Mouse (Mus musculus) lung, embryonic 15.5 days (tissue): ENCODE data around the gene Gm17455. TPM values are rescaled to one million over a fixed set of nuclear protein-coding genes. Genes with fewer than 3 reads are reported as not detected.

Source experiments
- ATAC-seq: fragments of 200-750 bp; cut with Nextera tagmentation; 2 replicates; pipeline ENCODE4 v1.8.0; 2017; ENCODE audit warnings: moderate number of reproducible peaks, borderline replicate concordance; ENCODE audit not compliant: low FRiP score, low TSS enrichment; ENCODE audit errors: extremely low read depth
- H3K27ac ChIP-seq: fragments of 300-500 bp; sonication (generic); 2 replicates; pipeline ENCODE4 v1.5.1; 2015; ENCODE audit warnings: moderate library complexity, mild to moderate bottlenecking, inconsistent platforms
- H3K27me3 ChIP-seq: fragments of 300-500 bp; sonication (generic); 2 replicates; pipeline ENCODE4 v1.6.1; 2015; ENCODE audit warnings: inconsistent platforms
- H3K36me3 ChIP-seq: fragments of 300-500 bp; sonication (generic); 2 replicates; pipeline ENCODE4 v1.6.1; 2015; ENCODE audit warnings: inconsistent platforms
- H3K4me1 ChIP-seq: fragments of 300-500 bp; sonication (generic); 2 replicates; pipeline ENCODE4 v1.6.1; 2015; ENCODE audit warnings: inconsistent platforms
- H3K4me2 ChIP-seq: fragments of 300-500 bp; sonication (generic); 2 replicates; pipeline ENCODE4 v1.6.1; 2015; ENCODE audit warnings: inconsistent platforms, mild to moderate bottlenecking, moderate library complexity
- H3K4me3 ChIP-seq: fragments of 300-500 bp; sonication (generic); 2 replicates; pipeline ENCODE4 v1.5.1; 2015; ENCODE audit warnings: mild to moderate bottlenecking, inconsistent platforms
- H3K9ac ChIP-seq: fragments of 300-500 bp; sonication (generic); 2 replicates; pipeline ENCODE4 v1.6.1; 2015; ENCODE audit warnings: inconsistent platforms
- H3K9me3 ChIP-seq: fragments of 300-500 bp; sonication (generic); 2 replicates; pipeline ENCODE4 v1.6.1; 2016; ENCODE audit warnings: inconsistent platforms
- WGBS: fragments of 180-500 bp; shearing (Covaris S2); methylation state at CpG from one replicate; pipeline ENCODE4 v1.1.7; 2015; 5-methylcytosine and 5-hydroxymethylcytosine counted together
- polyA plus RNA-seq: library from polyadenylated mRNA; unstranded; fragments of >200 nt; fragmentation: Nextera tagmentation; extraction: Ambion mirVana; gene quantifications from 2 replicates; pipeline ENCODE4 v1.2.1, GENCODE M21; 2015

Gene Gm17455
- polyA plus RNA-seq, 1 experiment from 2014 or later, result 0.54 TPM

DNA sequence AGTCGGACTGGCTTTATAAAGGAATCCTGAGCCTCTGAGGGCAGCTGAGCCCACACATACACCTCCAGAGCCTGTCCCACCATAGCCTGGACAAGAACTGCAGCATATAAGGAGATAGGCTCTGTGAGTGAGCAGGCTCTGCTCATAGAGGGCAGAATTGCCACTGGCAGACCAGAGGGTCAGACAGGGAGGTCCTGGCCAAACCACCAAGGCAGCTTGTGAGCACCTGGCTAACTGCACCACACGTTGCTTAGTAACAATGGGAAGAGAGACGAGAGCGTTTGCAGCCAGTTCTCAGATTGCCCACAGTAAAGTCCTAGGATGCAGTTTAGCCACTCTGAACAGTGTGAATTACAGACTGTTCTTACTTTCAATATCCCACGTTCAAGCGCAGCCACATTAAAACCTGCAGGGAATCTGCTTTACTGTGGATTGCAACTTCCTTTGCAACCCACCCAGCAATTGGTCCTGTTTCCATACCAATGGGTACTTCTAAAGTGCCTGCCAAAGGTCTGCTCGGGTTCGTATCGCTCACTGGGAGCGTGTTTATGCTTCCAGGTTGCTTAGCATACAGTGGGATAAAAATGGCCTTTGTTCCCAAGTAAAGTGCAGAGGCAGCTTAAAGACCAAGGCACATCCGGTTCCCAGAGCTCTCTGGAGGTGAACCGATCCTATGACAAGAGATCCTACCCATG is 37.8 kb upstream of the Gm17455 start:
- 49% methylated on average over 12 of the region's 12 CpGs for WGBS
- Histone ChIP-seq H3K4me1 (peaks cover 11% of the 10 kb centered on the region), H3K9me3 (no peaks in the 10 kb centered on the region), H3K27me3 (no peaks in the 10 kb centered on the region), H3K36me3 (no peaks in the 10 kb centered on the region), H3K9ac (no peak overlapping the region), H3K4me2 (no peak overlapping the region), H3K27ac (no peak overlapping the region), H3K4me3 (no peak overlapping the region)
- no peak for ATAC-seq

- Histone ChIP-seq H3K36me3 (no peaks in the 10 kb centered on the region), H3K27ac (0 out of 2 replicates have a peak overlapping the region, but pooled peaks have one; percentile 4), H3K4me1 (peaks cover 11% of the 10 kb centered on the region), H3K9me3 (no peaks in the 10 kb centered on the region), H3K9ac (no peak overlapping the region), H3K27me3 (no peaks in the 10 kb centered on the region), H3K4me3 (no peak overlapping the region), H3K4me2 (no peak overlapping the region)
- ATAC-seq, result no peak
- WGBS, result 48% methylated on average over 2 of the region's 2 CpGs
Observed at GRCm38 (mm10) chr10:60362310-60362628, 37.3 kb upstream of the Gm17455 start.

DNA sequence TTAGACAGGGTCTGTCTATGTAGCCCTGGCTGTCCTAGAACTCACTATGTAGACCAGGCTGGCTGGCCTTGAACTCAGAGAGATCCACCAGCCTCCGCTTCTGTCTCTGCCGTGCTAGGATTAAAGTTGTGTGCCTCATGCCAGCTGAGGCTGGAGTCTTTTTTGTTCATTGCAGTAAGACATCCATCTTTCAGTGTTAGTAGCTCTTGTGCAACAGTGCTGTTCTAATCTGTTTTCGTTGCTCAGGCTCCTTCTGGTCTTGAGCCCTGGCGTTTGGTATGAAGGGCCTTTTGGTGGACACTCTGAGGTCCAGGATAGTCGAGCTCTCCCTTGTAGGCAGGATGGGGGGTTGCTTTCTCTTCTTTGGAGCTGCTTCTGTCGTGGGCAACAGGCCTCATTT is 36.1 kb upstream of the Gm17455 start:
- ATAC-seq, result no peak
- Histone ChIP-seq H3K27ac (no peak overlapping the region), H3K4me1 (peaks cover 11% of the 10 kb centered on the region), H3K4me3 (no peak overlapping the region), H3K27me3 (no peaks in the 10 kb centered on the region), H3K9me3 (no peaks in the 10 kb centered on the region), H3K9ac (no peak overlapping the region), H3K4me2 (no peak overlapping the region), H3K36me3 (no peaks in the 10 kb centered on the region)
- 49% methylated on average over 6 of the region's 6 CpGs for WGBS

DNA sequence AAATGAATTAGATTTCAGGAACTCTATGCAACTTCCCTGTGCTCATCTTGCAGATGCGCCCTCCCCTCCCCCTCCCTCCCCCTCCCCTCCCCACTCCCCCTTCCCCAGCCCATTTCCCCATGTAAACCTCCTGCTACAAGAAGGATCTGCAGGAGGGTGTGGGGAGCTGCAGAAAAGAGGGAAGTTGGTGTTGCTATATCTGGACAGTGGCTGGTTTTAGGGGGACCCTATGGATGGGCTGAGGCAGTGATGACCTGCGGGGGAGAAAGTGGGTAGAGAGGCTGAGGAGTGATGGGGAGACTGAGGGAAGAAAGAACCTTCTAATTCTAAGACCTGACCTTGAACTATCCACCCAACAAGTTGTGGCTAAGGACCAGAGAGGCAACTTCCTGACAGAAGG is 32.4 kb upstream of the Gm17455 start:
- Histone ChIP-seq H3K27me3 (no peaks in the 10 kb centered on the region), H3K9ac (no peak overlapping the region), H3K4me2 (no peak overlapping the region), H3K4me3 (no peak overlapping the region), H3K27ac (no peak overlapping the region), H3K36me3 (no peaks in the 10 kb centered on the region), H3K4me1 (peaks cover 13% of the 10 kb centered on the region), H3K9me3 (no peaks in the 10 kb centered on the region)
- no peak for ATAC-seq
- WGBS, result 85% methylated on average over 2 of the region's 2 CpGs

DNA sequence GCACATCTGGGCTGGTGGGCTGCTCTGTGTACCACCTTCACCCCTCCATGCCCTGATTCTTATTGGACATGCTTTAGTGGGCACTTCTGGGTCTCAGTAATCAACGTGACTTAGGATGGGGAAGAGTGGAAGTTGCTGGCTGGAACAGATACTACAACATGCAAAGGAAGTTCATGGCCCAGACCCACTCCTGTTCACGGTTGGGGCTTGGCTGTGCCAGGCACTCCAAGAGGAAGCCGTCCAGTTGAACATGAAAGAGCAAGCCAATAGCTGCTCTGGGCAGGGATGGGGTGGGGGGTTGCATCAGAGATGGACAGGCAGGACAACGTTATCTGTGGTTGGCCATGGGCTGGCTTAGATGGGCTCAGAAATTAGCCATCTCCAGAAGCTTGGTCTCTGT is 31.6 kb upstream of the Gm17455 start:
- Histone ChIP-seq H3K9me3 (no peaks in the 10 kb centered on the region), H3K27me3 (no peaks in the 10 kb centered on the region), H3K4me2 (no peak overlapping the region), H3K36me3 (no peaks in the 10 kb centered on the region), H3K4me3 (no peak overlapping the region), H3K4me1 (0 out of 2 replicates have a peak, but pooled peaks cover 9% of the 10 kb centered on the region), H3K9ac (no peak overlapping the region), H3K27ac (no peak overlapping the region)
- 69% methylated on average over 4 of the region's 4 CpGs for WGBS
- ATAC-seq, result no peak

- Histone ChIP-seq H3K4me2 (no peak overlapping the region), H3K27ac (no peak overlapping the region), H3K4me3 (no peak overlapping the region), H3K27me3 (no peaks in the 10 kb centered on the region), H3K4me1 (peaks cover 15% of the 10 kb centered on the region; the same call in 1 of the 2 replicates), H3K9ac (no peak overlapping the region), H3K9me3 (no peaks in the 10 kb centered on the region), H3K36me3 (no peaks in the 10 kb centered on the region)
- ATAC-seq, result no peak
- 82% methylated on average over 6 of the region's 6 CpGs for WGBS
Observed at GRCm38 (mm10) chr10:60369405-60369804, 30.1 kb upstream of the Gm17455 start.

- Histone ChIP-seq H3K27ac (no peak overlapping the region), H3K4me1 (peaks cover 15% of the 10 kb centered on the region; the same call in 1 of the 2 replicates), H3K27me3 (no peaks in the 10 kb centered on the region), H3K4me3 (no peak overlapping the region), H3K9me3 (no peaks in the 10 kb centered on the region), H3K4me2 (no peak overlapping the region), H3K9ac (no peak overlapping the region), H3K36me3 (no peaks in the 10 kb centered on the region)
- ATAC-seq, result no peak
- WGBS, result 58% methylated on average over 2 of the region's 2 CpGs
Observed at GRCm38 (mm10) chr10:60370098-60370497, 29.4 kb upstream of the Gm17455 start.

DNA sequence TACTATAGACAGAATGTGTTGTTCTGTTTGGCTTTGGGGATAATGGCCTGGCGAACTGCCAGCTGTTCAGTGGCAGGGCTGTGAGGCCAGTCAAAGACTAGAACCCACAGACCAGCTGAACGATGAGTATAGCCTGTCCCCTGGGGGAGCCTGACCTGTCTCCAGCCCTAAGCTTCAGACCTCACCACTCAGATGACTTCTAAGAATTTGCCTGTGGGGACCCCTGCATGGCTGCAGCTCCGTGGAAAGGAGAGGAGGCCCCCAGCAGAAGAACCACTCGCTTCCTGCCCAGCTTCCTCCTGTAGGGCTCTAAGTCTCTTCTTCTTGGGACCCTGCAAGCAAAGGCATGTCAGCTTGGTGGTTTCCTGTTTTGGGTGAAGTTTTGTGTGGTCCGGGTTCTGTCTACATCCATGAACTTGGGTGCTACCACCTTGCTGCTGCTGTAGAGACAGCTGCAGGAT is 28.9 kb upstream of the Gm17455 start:
- no peak overlapping the region for H3K9ac ChIP-seq
- no peak overlapping the region for H3K27ac ChIP-seq
- H3K36me3 ChIP-seq, result no peaks in the 10 kb centered on the region
- H3K4me2 ChIP-seq, result no peak overlapping the region
- 57% methylated on average over 5 of the region's 5 CpGs for WGBS
- no peaks in the 10 kb centered on the region for H3K9me3 ChIP-seq
- peaks cover 15% of the 10 kb centered on the region; the same call in 1 of the 2 replicates for H3K4me1 ChIP-seq
- no peak overlapping the region for H3K4me3 ChIP-seq
- no peak for ATAC-seq
- no peaks in the 10 kb centered on the region for H3K27me3 ChIP-seq

GRCm38 (mm10) chr10:60371596-60372386 is 27.7 kb upstream of the Gm17455 start:
- no peak overlapping the region for H3K4me3 ChIP-seq
- H3K4me2 ChIP-seq, result no peak overlapping the region
- peaks cover 15% of the 10 kb centered on the region; the same call in 1 of the 2 replicates for H3K4me1 ChIP-seq
- H3K9me3 ChIP-seq, result no peaks in the 10 kb centered on the region
- WGBS, result 73% methylated on average over 5 of the region's 5 CpGs
- H3K27ac ChIP-seq, result peak overlapping the region; percentile 9; the same call in 1 of the 2 replicates
- no peak for ATAC-seq
- no peaks in the 10 kb centered on the region for H3K36me3 ChIP-seq
- no peaks in the 10 kb centered on the region for H3K27me3 ChIP-seq
- no peak overlapping the region for H3K9ac ChIP-seq

GRCm38 (mm10) chr10:60373543-60373936 is 26.0 kb upstream of the Gm17455 start:
- Histone ChIP-seq H3K4me1 (peaks cover 15% of the 10 kb centered on the region; the same call in 1 of the 2 replicates), H3K9me3 (no peaks in the 10 kb centered on the region), H3K27ac (peak overlapping the region; percentile 73; the same call in 1 of the 2 replicates), H3K36me3 (no peaks in the 10 kb centered on the region), H3K27me3 (no peaks in the 10 kb centered on the region), H3K9ac (no peak overlapping the region), H3K4me2 (no peak overlapping the region), H3K4me3 (no peak overlapping the region)
- 35% methylated on average over 6 of the region's 6 CpGs for WGBS
- no peak for ATAC-seq

DNA sequence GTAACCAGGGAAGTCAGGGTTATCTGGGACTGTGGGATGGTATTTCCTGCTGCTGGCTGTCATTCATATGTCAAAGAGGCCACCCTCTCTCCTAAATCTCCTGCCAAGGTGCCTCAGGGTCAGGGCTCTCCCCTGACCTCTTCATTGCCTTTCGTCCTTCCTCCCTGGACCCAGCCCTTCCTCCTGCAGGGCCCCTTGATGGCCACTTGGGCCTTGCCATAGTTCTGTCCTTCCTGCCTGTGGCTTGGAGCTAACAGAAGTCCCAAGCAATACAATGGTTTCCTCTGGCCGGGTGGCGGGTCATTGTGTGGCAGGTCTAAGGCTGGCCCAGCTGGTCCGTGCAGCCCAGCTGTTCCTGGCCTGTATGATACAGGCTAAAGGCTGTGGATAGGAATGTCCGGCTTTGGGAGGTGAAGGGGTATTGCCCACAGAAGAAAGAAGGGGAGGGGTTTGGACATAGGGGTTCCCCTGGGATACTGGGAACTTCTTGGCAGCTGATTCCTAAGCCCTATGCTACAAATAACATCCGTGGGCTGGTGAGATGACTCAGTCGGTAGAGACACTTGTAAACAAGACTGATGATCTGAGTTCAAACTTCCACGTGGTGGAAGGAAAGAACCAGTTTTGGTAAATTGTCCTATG is 25.5 kb upstream of the Gm17455 start:
- WGBS, result 43% methylated on average over 8 of the region's 8 CpGs
- no peak overlapping the region for H3K9ac ChIP-seq
- peak; percentile 28; the same call in 1 of the 2 replicates for ATAC-seq

GRCm38 (mm10) chr10:60376704-60377103 is 22.8 kb upstream of the Gm17455 start:
- Histone ChIP-seq H3K36me3 (no peaks in the 10 kb centered on the region), H3K27ac (no peak overlapping the region), H3K4me2 (no peak overlapping the region), H3K4me3 (no peak overlapping the region), H3K4me1 (peaks cover 19% of the 10 kb centered on the region), H3K9me3 (no peaks in the 10 kb centered on the region), H3K27me3 (no peaks in the 10 kb centered on the region), H3K9ac (no peak overlapping the region)
- no peak for ATAC-seq
- WGBS, result 89% methylated on average over 16 of the region's 16 CpGs

More for the DNA sequence above, 25.5 kb upstream of the Gm17455 start:
- H3K9me3 ChIP-seq, result no peaks in the 10 kb centered on the region
- H3K36me3 ChIP-seq, result no peaks in the 10 kb centered on the region
- no peak overlapping the region for H3K4me3 ChIP-seq
- H3K27me3 ChIP-seq, result no peaks in the 10 kb centered on the region
- H3K4me2 ChIP-seq, result no peak overlapping the region
- peaks cover 15% of the 10 kb centered on the region; the same call in 1 of the 2 replicates for H3K4me1 ChIP-seq
- H3K27ac ChIP-seq, result peak overlapping the region; percentile 73
